Mouse (Mus musculus) thymus, adult 2 months (tissue): ENCODE results near the gene Pde6g.

Experiments used
- CTCF ChIP-seq: fragments of 200-500 bp; IDR thresholded peaks from 2 replicates; pipeline ENCODE4 v1.5.1; 2012; ENCODE audit warnings: mild to moderate bottlenecking, control low read depth, low read length, moderate library complexity, borderline replicate concordance; ENCODE audit not compliant: control insufficient read depth, poor library complexity, insufficient read depth; ENCODE audit errors: extremely low read depth
- POLR2A ChIP-seq: fragments of 200-500 bp; IDR thresholded peaks from 2 replicates; pipeline ENCODE4 v1.6.1; 2012; ENCODE audit warnings: mild to moderate bottlenecking, low read length, control low read depth, moderate library complexity; ENCODE audit not compliant: control insufficient read depth, poor library complexity, insufficient read depth; ENCODE audit errors: extremely low read depth

DNA sequence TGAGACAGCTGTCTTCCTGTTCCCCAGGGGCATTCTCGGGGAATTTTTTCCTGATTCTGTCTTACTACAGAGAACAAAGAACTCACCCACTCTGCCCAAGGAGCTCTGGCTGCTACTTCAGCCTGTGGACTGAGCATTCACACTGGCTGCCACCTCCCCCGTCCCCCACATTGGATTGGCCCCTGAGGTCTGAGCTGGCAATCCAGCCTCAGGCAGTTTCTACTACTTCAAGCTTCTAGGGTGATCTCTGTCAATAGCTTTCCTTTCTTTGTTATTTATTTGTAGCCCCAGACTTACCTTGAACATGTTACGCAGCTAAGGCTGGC, 39.5 kb upstream of the Pde6g start:
- no peak for TF ChIP-seq CTCF
- TF ChIP-seq POLR2A = no peak
